Mouse (Mus musculus) right cerebral cortex, postnatal 10 days (tissue): ENCODE data around the gene Cd6.

ENCODE experiments used
- DNase-seq, 2 experiments: peaks; one replicate each; pipeline ENCODE4 v3.0.0; 2021; ENCODE audit warnings: low spot score in 2 of 2

The Cd6 gene

DNA sequence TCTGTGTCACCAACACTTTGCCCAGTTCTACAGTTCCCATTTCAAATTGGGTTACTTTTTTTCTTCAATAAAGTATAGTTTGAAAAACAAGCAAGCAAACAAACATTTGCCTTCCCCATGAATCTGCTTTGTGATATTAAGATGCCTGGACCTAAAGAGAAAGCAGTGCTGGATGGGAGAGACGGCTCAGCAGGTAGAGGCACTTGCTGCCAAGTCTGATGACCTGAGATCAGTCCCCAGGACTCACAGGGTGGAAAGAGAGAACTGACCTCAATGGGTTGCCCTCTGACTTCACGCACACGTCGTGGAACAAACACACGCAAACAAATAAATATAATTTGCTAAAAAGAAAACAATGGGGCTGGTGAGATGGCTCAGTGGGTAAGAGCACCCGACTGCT, 28.0 kb downstream of the Cd6 start:
- no peak for DNase-seq

DNA sequence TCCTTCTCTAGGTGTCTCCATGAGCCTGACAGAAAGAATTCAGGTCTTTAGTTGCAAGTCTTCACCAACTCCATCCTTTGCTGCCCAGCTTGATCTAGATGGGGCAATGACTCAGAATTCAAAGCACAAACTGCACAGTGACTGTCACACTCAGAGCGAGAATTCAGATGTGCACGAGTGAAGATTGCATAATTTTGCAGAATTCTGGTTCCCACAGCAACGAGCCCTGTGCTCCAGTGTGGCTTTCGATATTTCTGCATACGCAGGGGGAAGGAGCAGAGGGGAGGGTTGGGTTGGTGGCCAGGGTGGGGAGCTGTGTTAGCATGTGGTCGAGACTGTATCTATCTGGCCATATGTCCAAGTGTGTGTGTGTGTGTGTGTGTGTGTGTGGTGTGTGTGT, 28.8 kb downstream of the Cd6 start:
- peak; percentile 75 to 87 for DNase-seq

DNA sequence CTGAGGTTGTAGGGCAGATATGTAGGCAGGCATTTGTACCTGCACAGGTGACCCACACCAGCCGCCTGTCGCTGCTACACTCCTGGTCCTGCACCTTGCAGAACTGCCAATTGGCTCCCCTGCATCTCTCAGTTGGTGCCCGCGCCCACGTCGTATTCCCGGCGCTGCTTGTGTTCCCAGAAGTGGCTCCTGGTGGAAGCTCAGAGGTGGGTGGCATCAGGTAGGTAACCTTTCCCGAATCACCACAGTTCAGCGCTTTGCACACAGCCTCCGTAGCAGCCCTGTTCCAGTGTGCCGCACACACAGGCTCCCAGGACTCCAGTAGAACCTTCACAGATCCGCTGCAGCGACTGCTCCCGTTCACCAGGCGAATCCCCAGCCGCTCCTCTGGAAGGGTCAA, 30.7 kb downstream of the Cd6 start:
- no peak for DNase-seq

DNA sequence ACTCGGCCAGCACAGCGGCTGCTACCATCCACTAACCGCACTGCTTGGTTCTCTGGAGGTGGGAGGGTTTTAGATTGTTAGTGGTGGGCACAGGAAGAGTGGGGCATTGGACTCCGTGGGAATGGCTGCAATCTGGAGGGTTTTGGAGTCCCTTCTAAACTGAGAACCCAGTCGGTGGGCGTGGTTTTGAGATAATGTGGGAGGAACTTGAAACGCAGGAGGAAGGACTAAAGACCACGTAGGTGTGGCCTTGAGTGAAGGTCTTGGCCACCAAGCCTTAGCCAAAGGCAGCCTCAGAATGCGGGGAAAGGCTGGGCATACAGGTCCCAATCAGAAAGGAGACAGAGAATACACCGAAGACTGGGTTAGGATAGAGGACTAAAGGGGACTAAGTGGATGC, 31.3 kb downstream of the Cd6 start:
- DNase-seq = no peak

DNA sequence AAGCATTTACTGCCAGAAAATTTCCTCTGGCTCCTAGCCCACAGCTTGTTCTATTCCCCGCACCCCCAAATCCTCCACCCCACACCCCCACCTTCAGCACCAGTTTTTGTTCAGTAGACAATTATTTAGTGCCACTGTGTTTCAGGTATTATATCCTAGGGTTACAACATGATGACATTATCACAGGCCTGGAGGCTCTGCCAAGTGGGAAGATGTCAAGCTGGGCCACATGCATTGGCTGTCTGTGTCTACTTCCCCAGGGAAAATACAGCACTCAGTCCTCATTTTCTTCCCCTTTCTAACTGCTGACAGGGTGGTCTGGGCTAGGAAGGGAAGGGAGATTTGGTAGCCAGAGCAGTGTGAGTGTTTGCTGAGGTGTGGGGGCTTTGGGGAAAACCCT, 34.9 kb downstream of the Cd6 start:
- no peak for DNase-seq

DNA sequence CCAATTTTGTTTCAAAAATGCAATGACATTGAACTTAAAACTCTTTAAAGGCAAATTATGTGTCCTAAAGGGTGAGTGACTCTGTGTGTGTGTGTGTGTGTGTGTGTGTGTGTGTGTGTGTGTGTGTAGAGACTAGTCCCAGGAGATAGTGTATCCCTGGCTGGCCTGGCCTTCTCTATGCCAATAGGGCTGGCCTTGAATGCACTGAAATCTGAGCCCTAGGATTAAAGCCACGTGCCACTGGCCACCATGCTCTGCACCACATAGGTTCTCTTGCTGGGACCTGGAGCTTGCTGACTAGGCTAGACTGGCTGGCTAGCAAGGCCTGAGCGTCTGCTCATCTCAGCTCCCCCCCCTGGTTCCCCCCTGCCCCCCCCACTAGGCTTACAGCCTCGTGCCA, 36.8 kb downstream of the Cd6 start:
- DNase-seq = no peak

DNA sequence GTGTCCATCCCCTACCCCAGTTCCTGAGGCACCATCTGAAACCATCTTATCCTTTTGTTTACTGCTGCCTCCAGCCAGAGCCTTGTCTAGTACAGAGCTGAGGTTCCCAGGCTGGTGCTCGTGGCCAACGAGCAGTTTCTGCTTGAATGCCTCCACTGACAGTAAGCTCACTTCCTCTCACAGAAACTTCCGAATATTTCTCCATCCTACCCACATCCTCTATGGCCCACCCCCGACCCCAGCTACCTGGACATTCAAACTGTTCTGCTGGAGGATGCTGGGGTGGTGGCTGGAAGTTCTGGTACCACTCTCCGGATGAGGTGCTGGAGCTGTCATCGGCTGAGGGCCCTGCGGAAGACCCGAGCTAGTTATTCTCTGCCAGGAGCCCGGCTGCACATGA, 39.5 kb downstream of the Cd6 start:
- no peak for DNase-seq

DNA sequence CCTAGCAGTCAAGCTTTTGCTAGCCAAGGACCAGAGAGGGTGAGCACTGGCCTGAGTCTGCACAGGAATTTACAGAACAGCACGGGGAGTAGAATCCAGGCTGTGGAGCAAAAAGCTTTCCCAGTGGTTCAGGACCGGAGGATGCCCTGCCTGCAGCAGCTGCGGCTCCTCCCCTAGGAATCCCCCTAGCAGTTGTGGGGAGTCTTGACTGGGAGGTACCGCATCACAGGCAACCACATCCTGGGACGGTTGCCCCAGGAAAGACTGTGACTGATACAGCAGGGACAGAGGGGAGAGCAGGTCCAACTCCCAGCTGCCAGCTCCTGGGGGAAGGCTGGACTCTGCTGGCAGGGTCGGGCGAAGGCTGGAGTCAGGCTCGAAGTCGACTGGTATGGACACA, 41.6 kb downstream of the Cd6 start:
- no peak for DNase-seq

DNA sequence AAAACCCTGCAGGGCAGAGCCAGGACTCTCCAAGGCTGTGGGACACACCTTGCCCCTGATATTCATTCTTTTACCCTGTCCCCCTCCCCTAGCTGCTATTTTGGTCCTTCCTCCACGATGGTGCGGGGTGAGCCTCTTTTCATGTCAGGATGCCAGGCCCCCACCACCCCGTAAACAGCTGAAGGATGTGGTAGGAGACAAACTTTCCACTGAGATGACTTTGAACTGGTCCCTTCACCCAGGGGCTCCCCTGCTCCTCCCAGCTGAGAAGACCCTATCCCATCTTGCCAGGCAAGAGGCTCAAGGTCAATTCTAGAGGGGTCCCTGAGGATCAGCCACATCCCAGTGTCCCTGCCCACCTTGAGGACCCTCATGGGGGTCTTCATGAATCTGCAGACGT, 42.5 kb downstream of the Cd6 start:
- no peak for DNase-seq

DNA sequence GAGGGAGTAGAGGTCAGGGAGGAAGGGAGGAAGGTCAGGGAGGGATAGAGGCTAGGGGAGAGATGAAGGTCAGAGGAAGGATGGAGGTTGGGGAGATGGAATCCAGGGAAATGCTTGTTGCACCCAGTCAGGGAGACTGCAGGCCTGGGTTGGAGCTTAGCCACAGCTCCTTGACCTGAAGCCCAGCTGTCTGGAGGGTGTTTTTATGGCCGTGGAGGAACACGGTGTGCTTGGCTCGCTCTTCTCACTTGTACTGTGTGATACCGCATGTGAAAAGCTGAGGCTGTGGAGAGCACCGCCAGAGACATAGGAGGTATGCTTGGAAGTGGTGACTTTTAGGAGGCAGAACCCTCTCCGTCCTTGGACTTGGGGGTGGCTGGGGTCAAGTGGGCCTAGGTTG, 43.1 kb downstream of the Cd6 start:
- no peak for DNase-seq

DNA sequence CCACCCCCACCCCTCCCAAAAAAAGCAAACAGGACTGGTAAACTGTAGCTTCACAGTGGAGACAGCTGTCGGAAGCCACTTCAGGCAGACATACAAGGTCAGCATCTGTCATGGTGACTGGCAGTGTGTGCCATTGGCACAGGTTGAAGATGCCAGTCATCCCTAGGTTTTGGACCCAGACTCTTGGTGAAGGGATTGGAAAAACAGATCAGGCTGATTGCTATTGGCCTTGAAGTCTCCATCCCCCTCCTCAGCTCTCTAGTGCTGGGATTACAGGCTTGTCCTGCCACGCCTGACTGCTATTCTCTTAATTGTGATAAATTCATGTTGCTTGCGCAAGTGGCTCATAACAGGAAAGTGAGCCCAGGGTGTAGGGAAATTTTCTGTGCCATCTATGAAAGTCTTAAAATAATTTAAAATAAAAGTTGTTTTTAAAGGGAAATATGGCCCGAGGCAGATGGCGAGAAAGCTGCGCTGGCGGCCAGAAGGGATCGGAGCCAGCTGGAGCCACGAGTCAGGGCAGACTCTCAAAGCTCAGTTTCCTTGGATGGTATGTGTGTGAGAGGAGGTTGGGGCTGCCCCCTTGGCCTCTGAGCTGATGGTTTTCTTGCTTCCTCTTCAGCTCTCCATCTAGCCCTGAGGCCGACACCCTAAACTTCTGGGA, 44.9 kb downstream of the Cd6 start:
- DNase-seq = peak; percentile 68 to 70

DNA sequence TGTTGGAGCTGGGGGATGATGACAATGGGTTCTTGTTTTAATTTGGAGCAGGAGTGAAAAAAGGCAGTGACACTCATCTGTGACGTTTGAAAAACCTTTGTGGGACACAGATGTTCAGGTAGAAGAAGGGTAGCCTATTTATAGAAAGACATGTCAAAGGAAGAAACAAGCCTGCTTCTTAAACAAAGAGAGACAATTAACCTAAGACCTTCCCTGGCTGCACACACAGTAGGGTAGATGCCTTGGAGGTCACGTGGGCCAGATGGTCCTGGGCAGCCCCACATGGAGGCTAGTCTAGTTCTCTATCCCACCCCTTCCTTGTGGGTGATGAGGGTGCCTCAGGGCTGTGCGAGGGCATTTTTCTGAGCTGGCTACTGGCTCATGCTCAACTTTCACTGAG, 45.8 kb downstream of the Cd6 start:
- DNase-seq = no peak

DNA sequence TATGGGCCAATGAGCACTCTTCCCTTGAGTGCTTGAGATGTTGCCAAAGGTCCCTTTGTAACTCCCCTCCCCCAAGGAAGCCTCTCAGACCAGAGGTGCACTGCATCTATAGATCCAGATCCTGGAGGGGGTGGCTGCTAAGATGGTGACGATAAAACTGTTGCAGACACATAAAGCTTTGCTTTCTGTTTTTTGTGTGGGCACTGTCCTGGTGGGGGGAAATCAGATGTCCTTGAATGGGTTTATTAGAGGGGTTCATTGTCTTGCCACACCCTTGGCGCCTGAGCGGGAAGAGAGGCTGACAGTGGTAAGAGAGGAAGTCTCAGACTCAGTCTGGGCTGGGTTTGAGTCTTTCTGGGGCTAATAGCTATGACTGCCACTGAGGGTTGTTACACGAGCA, 46.7 kb downstream of the Cd6 start:
- DNase-seq = no peak

DNA sequence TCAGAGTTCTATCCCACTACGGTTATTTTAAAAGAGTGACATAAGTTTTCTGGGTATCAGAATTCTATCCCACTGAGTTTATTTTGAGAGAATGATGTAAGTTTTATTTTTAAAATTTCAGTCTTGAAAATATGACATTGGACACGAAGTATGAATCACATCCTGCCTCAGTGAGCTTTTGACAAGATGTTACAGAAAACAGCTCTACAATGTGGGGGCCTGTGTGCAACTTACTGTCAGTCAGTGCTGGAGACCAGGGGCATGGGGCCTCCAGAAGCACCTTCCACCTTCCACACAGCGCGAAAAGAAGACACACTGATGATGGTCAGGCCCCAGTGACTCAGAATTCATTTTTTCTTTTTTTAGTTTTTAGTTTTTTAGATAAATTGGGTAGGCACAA, 48.2 kb downstream of the Cd6 start:
- no peak for DNase-seq

DNA sequence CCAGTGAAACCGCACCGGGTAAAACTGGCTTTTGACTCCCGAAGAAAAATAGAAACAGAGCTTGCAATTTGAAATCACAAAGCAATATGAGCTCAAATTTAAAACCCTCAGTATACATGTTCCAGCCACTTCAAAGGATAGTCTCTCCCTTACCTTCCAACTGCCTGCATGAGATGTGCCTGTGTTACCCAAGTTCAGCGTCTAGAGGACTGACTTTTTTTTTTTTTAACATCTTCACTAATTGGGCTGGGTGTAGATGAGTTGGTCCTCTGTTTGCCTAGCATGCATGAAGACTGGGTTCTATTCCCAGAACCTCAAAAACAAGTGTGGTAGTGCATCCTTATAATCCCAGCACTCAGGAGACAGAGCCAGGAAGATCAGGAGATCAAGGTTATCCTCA, 53.0 kb downstream of the Cd6 start:
- no peak for DNase-seq

DNA sequence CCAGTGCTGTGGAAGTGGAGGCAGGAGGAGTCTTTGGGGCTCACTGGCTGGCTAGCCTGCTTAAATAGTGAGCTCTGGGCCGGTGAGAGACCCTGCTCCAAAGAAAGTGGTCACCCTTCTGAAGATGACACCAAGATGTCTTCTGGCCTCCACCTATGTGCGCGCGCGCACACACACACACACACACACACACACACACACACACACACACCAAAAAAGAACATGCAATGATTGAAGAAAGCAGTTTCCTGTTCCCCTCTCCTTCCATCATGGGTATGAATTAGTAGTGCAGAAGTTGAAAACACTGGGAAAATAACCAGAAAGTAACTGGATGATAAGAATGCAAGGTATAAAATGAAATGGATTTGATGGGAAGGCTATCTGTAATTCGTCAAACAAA, 55.7 kb downstream of the Cd6 start:
- DNase-seq = no peak

DNA sequence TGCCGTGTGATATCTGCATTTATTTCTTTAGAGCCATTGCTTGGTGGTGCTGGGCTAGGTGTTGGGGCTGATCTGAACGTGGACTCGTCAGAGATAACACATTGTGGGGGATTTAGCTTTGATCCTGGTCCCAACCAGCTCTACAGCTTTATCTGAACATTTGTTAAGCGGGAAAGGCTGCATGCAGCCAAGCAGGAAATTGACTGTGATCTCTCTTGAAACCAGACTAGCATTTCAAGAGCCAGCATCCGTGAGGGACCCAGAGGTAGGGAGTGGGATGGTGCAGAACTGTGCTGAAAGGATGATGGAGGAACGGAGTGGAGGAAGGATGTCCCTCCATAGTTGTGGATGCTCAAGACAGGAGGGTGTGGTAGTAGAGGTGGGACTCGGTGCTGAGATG, 56.5 kb downstream of the Cd6 start:
- DNase-seq = no peak

DNA sequence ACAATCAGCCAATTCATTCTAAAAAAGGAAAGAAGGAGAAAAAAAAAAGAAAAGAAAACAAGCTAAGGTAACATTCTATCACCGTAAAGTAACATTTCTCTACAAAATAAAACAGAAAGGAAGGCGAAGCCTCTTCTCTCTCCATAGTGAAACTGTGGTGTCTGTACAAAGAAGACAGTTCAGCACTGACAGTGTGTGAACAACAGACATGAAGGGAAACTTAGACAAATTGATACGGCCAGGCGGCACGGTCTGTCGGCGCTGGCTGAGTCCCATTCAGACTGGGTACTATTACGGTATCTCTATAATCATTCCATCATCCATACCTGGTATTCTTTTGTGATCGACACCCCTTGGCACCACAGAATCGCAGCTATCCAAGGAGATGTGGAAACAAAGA, 57.0 kb downstream of the Cd6 start:
- DNase-seq = no peak

DNA sequence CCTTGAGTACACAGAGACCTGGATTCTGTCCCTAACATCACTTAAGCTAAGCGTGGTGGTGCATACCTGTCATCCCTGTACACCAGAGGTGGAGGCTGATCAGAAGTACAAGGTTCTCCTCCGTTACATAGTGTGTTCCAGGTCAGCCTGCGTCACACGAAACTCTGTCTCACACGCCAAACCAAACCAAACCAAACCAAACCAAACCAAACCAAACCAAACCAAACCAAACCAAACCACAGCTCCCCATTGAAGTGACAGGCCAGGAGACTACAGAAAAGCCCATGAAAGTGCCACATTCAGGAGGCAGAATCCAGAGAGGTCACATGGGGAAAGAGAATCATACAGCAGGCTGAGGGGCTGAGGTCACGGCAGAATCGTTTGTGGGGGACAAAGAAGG, 57.9 kb downstream of the Cd6 start:
- no peak for DNase-seq

DNA sequence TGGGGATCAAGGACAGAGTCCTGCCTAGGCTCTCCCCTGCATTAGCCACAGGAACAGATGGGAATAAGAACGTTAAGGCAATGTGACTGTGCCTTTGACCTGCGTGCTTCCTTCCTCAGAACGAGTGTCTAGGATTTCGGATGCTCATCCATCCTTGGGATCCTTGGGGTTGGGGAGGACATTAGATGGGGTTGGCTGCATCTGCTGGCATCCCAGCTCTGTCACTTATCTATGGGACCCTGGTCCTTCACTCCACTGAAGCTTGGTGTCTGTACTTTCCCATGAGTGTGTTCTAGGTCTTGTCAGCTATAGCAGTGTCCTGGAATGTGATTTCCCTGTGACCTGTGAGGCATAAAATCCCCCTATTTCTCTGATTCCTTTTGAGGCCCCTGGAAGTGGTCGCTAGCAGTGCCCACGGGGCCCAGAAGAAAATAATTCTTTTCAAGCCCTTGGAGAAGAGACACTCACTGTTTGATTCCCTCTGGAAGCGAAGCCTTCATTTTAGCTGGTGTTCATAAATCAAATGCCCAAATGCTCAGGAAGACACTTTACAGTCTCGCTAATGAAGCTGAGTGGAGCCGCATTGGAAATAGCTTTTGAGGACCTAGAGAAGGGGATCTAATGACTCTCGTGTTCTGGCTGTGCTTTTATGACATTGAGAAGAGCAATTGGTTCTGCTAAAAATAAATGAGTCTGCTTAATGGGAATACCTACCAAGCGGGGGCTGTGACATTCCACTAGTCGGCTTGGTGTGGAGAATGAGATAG, 60.2 kb downstream of the Cd6 start:
- no peak for DNase-seq

DNA sequence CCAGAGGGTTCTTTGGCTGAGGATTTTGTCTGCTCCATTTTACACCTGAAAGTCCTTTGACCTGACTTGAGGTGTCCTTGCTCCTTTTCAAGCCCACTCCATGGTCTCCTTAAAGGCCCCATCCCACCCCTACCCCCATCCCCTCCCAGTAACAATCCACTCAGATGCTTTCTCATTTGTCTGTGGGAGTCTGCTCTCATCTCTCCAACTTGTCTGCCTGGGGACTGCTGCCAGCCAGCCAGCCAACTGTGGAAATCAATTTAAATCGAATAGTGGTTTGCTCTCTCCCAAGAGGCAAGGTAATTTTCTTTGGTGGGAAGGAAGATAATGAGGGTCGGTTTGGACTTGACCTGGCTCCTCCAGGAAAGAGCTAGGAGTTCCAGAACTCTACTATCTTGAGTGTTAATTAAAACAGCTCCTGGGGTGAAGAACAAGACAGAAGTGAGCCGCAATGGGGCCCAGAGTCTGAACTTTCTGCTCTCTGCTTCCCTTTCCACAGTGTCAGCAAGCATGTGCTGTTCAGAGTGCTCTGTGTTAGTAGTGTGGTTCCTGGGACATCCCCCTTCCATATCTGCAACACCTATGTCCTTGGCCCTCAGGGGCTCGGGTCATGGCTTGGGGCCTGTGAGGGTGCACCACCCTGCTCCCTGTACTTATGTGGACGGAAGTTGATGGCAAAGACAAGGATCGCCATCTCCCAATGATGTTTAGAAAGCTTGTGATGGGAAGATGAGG, 61.0 kb downstream of the Cd6 start:
- DNase-seq = no peak

DNA sequence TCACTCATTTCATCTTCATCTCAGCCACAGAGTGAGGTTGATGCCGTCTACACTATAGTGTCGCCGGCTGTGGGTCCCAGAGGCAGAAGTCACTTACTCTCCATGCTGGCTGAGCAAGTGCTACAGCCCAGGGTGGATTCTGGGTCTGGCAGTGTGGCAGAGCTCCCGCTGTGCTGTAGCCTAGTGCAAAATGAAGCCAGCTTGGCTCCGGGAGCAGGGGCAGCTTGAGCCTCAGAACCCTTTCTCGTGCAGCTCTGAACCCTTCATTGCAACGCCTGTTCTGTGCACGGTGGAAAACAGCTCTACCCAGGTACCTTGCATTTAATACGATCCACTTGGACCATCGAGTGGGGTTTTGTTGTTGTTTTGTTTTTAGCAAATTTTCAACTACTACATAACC, 62.2 kb downstream of the Cd6 start:
- DNase-seq = no peak

DNA sequence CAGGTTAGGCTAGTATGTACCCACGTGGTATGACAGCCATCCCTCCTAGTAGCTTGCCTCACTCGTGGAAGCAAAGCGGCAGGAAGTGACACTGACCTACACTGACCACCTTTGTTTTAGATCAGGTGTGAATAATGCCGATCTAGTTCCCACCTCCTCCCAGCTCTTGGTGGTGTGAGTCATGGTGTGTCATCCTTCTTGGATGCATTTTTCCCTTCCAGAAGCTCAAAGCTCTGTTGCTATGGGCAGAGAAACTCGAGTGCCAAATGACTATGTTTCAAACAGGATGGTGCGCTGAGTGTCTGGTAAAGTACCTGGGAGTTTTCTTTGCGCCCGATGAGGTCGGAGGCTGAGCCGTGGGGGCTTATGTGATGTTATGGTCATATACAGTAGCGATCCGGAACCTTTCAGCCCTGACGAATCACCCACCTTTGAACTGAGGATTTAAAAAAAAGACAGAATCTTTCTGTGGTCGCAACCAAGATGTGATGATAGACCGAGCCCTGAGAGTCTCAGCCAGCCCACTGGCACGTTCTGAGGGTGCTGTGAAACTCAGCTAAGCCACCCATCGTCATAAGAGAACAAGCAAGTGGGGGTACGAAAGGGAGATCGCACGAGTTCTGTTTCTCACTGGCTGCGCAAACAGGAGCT, 66.4 kb downstream of the Cd6 start:
- DNase-seq = no peak
